Comparison of ENCODE assay signal across 15 mouse cellular contexts in the genomic region with DNA sequence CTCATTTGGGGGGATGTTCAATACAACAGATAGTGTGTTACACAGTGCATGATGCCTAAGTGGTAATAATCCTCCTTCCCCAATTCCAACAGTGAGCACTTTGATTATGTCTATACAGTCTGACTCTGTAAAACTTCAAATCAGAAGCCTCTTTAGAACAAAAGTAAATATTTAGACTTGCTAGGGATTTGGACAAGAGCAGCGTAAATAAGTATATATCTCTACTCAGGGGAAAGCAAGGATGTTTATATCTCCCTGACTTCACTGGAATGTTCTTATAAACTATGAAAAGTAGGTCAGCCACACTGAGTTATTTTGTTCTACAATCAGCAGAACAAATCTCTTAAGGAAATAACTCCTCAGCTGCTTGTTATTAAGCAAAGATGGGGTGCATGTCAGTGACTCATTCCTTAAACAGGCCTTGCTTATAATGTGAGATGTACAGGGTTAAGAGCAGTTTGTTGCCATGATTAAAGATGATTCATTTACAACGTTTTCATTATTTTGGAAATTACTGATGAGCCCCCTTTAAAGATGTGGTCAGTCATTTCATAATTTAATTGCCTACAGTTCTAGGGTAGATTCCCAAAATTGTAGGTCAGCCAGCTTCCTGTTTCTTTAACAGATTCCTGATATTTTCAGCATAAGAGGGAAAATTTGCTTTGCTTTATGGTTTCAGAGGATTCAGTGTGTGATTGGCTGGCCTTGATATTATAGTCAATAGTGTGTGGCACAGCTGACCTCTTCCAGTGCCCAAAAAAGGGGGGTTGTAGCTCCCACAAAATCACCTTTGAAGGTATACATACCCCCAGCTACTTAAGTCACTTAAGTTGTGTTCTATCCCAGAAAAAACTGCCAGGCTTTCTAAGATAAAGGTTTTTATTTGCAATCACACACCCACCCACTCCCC.
A peak's percentile ranks its signal among the peaks of the same experiment; 100 is the strongest.
DNase-seq lines count a peak whose midpoint lies in the region; ATAC-seq and TF ChIP-seq lines count a peak whose summit lies in the region.
"Had no signal": no experiment of that assay in that cellular context is flagged by ENCODE, and none has a peak within 500 bp of the region (broad histone marks: within the 10 kb centered on the region; RNA-seq: fewer than 3 reads in every experiment).

No protein-coding gene starts in this region.

- H3K4me2 ChIP-seq in lung, embryonic 16.5 days (ENCODE audit: low read depth, low read length), result no peak overlapping the region
- H3K4me2 ChIP-seq in midbrain, postnatal 0 days (ENCODE audit: low read depth, low read length, poor library complexity, severe bottlenecking), result no peak overlapping the region
- H3K4me2 ChIP-seq in hindbrain, postnatal 0 days (ENCODE audit: low read depth, low read length), result no peak overlapping the region

- no peak overlapping the region for H3K4me3 ChIP-seq in kidney, adult 2 months (ENCODE audit: insufficient read depth, low read depth, low read length)
- H3K4me3 ChIP-seq in lung, embryonic 16.5 days (ENCODE audit: low read length), result no peak overlapping the region
- H3K4me3 ChIP-seq in midbrain, postnatal 0 days (ENCODE audit: low read depth, low read length), result no peak overlapping the region
- H3K4me3 ChIP-seq in hindbrain, postnatal 0 days (ENCODE audit: low read length), result no peak overlapping the region
- H3K4me3 ChIP-seq: midbrain, embryonic 10.5 days had no signal

- peaks cover 3% of the 10 kb centered on the region; the same call in 1 of the 2 replicates for H3K4me1 ChIP-seq in kidney, adult 2 months (ENCODE audit: control insufficient read depth, insufficient read depth, low read length)
- H3K4me1 ChIP-seq in lung, embryonic 16.5 days (replicated peaks; ENCODE audit: control insufficient read depth, insufficient read depth, low read length), result peaks cover 10% of the 10 kb centered on the region
- H3K4me1 ChIP-seq in midbrain, postnatal 0 days (ENCODE audit: insufficient read depth, low read length), result no peaks in the 10 kb centered on the region
- no peaks in the 10 kb centered on the region for H3K4me1 ChIP-seq in hindbrain, postnatal 0 days (ENCODE audit: insufficient read depth, low read length)
- H3K4me1 ChIP-seq: midbrain, embryonic 10.5 days had no signal

- H3K36me3 ChIP-seq in kidney, adult 2 months (ENCODE audit: control insufficient read depth, insufficient read depth, low read length), result no peaks in the 10 kb centered on the region; the same call in 1 of the 2 replicates
- H3K36me3 ChIP-seq in lung, embryonic 16.5 days (ENCODE audit: control insufficient read depth, insufficient read depth, low read length), result no peaks in the 10 kb centered on the region
- H3K36me3 ChIP-seq in midbrain, postnatal 0 days (ENCODE audit: insufficient read depth, low read length), result no peaks in the 10 kb centered on the region
- no peaks in the 10 kb centered on the region for H3K36me3 ChIP-seq in hindbrain, postnatal 0 days (ENCODE audit: insufficient read depth, low read length)
- H3K36me3 ChIP-seq: midbrain, embryonic 10.5 days had no signal

- H3K27ac ChIP-seq in kidney, adult 2 months (ENCODE audit: insufficient read depth, low read depth, low read length), result peak overlapping the region; percentile 23; the same call in 1 of the 2 replicates
- peak overlapping the region; percentile 85 for H3K27ac ChIP-seq in lung, embryonic 16.5 days (ENCODE audit: low read length)
- no peak overlapping the region for H3K27ac ChIP-seq in midbrain, postnatal 0 days (ENCODE audit: low read depth, low read length)
- no peak overlapping the region for H3K27ac ChIP-seq in hindbrain, postnatal 0 days
- H3K27ac ChIP-seq: liver, embryonic 14.5 days; midbrain, embryonic 10.5 days had no signal

- TF ChIP-seq POLR2A in kidney, adult 2 months (IDR thresholded peaks at IDR 0.05; ENCODE audit: low read depth, low read length), result no peak

- in situ Hi-C loops in Patski (cut with MboI; ENCODE audit: low pct_unique_long_range_greater_than_20kb), result no loop called here

- H3K9me3 ChIP-seq in lung, embryonic 16.5 days (ENCODE audit: control insufficient read depth, low read length), result no peaks in the 10 kb centered on the region
- H3K9me3 ChIP-seq in midbrain, postnatal 0 days (ENCODE audit: low read length), result no peaks in the 10 kb centered on the region
- H3K9me3 ChIP-seq in hindbrain, postnatal 0 days (ENCODE audit: low read length), result no peaks in the 10 kb centered on the region
- H3K9me3 ChIP-seq: midbrain, embryonic 10.5 days had no signal

- DNase-seq in kidney, adult 2 months, result peak; percentile 36
- DNase-seq in kidney, adult 8-10 months, result no peak
- peak; percentile 59 for DNase-seq in 3T3-L1 (ENCODE audit: low read depth, low spot score)
- DNase-seq in Patski (ENCODE audit: low read depth, low spot score), result no peak
- DNase-seq in midbrain, postnatal 0 days (ENCODE audit: low spot score), result no peak
- no peak for DNase-seq in layer of hippocampus, postnatal 10 days (ENCODE audit: low spot score in 2 of 2)
- DNase-seq in hindbrain, postnatal 0 days (ENCODE audit: low spot score), result no peak
- DNase-seq: cerebellum, adult 18-20 months; heart, postnatal 36 days; right cerebral cortex, postnatal 14 days; thymus, postnatal 14 days had no signal

- WGBS in kidney, adult 2 months, result 59% methylated on average over 2 of the region's 2 CpGs
- WGBS in lung, embryonic 16.5 days, result 26% methylated on average over 2 of the region's 2 CpGs
- WGBS in midbrain, postnatal 0 days, result 79% methylated on average over 2 of the region's 2 CpGs
- 82% methylated on average over 2 of the region's 2 CpGs for WGBS in hindbrain, postnatal 0 days

- CTCF ChIA-PET in Patski (lab: Charles Lee), result no interaction called here

- H3K27me3 ChIP-seq in kidney, adult 2 months (replicated peaks; ENCODE audit: control insufficient read depth, insufficient read depth, low read length), result no peaks in the 10 kb centered on the region
- no peaks in the 10 kb centered on the region for H3K27me3 ChIP-seq in Patski
- H3K27me3 ChIP-seq in lung, embryonic 16.5 days (ENCODE audit: control insufficient read depth, insufficient read depth, low read depth, low read length), result no peaks in the 10 kb centered on the region
- H3K27me3 ChIP-seq in midbrain, postnatal 0 days (ENCODE audit: insufficient read depth, low read length), result no peaks in the 10 kb centered on the region
- no peaks in the 10 kb centered on the region for H3K27me3 ChIP-seq in hindbrain, postnatal 0 days (ENCODE audit: insufficient read depth, low read length)

- TF ChIP-seq CTCF in kidney, adult 2 months (conservative IDR thresholded peaks at IDR 0.05; ENCODE audit: insufficient read depth, insufficient read length, low read depth, low read length), result no peak
- no peak for TF ChIP-seq CTCF in Patski (IDR thresholded peaks at IDR 0.05)
- no peak for TF ChIP-seq CTCF in midbrain, postnatal 0 days (IDR thresholded peaks at IDR 0.05)
- TF ChIP-seq CTCF in hindbrain, postnatal 0 days (IDR thresholded peaks at IDR 0.05; ENCODE audit: low read depth), result no peak

- peak; percentile 47 for ATAC-seq in Patski
- ATAC-seq in lung, embryonic 16.5 days (ENCODE audit: low read depth), result peak; percentile 89
- ATAC-seq in midbrain, postnatal 0 days (ENCODE audit: low FRiP score), result no peak
- no peak for ATAC-seq in hindbrain, postnatal 0 days
- ATAC-seq: CD4-positive, CD25-positive, alpha-beta regulatory T cell, adult 4 months had no signal

- H3K9ac ChIP-seq in lung, embryonic 16.5 days (ENCODE audit: low read length), result no peak overlapping the region
- H3K9ac ChIP-seq in midbrain, postnatal 0 days (replicated peaks; ENCODE audit: low read length, poor library complexity, severe bottlenecking), result no peak overlapping the region
- H3K9ac ChIP-seq in hindbrain, postnatal 0 days (replicated peaks; ENCODE audit: low read length), result no peak overlapping the region
- H3K9ac ChIP-seq: liver, embryonic 14.5 days had no signal

- POLR2A ChIA-PET in Patski (lab: Charles Lee), result interaction anchor here (1.1 kb wide), 1 partner anchor 321 kb away, joined by 3 read pairs; no protein-coding TSS in a partner anchor

Comparison
In these comparisons a context has a peak if more than half of its experiments do, and no peak if none do; other contexts are left out.
1. DNase-seq: peak in kidney, adult 2 months (single experiment) and 3T3-L1 (single experiment); none in kidney, adult 8-10 months (0 of 2), Patski (single experiment), midbrain, postnatal 0 days (single experiment), layer of hippocampus, postnatal 10 days (0 of 2) and hindbrain, postnatal 0 days (single experiment).
2. H3K27ac ChIP-seq: peak in kidney, adult 2 months (single experiment) and lung, embryonic 16.5 days (single experiment); none in midbrain, postnatal 0 days (single experiment) and hindbrain, postnatal 0 days (single experiment).
3. ATAC-seq: peak in Patski (single experiment) and lung, embryonic 16.5 days (single experiment); none in midbrain, postnatal 0 days (single experiment) and hindbrain, postnatal 0 days (single experiment).